9 mouse cellular contexts compared by ENCODE assay signal in genomic region chr12:108953838-108954237, GRCm38 (mm10). TPM values are rescaled to one million over a fixed set of nuclear protein-coding genes. Genes with fewer than 3 reads are reported as not detected.
DNase-seq lines count a peak whose midpoint lies in the region; ATAC-seq and TF ChIP-seq lines count a peak whose summit lies in the region.
"Had no signal": no experiment of that assay in that cellular context is flagged by ENCODE, and none has a peak within 500 bp of the region (broad histone marks: within the 10 kb centered on the region; RNA-seq: fewer than 3 reads in every experiment).

No protein-coding gene starts in this region.

- no peak for TF ChIP-seq POLR2A in thymus, adult 2 months (IDR thresholded peaks at IDR 0.05; ENCODE audit: control insufficient read depth, extremely low read depth, insufficient read depth, low read length, poor library complexity)

- DNase-seq in gastrocnemius, postnatal 25 days: peak; percentile 26
- no peak for DNase-seq in gastrocnemius, postnatal 36 days
- DNase-seq in ES-CJ7 (ENCODE audit: low read depth, low spot score): peak; percentile 28
- DNase-seq in embryo, embryonic 11.5 days (ENCODE audit: low read depth, low spot score): peak; percentile 17
- no peak for DNase-seq in thymus, adult 2 months
- no peak for DNase-seq in frontal cortex, postnatal 25 days (ENCODE audit: low spot score in 2 of 2)

- TF ChIP-seq CTCF in thymus, adult 2 months (IDR thresholded peaks at IDR 0.05; ENCODE audit: borderline replicate concordance, control insufficient read depth, extremely low read depth, insufficient read depth, low read length, poor library complexity): no peak

- 22% methylated on average over 6 of the region's 6 CpGs for WGBS in intestine, embryonic 15.5 days
- WGBS in midbrain, embryonic 13.5 days: 6% methylated on average over 6 of the region's 6 CpGs
- 89% methylated on average over 6 of the region's 6 CpGs for WGBS in thymus, adult 2 months

- H3K9me3 ChIP-seq in intestine, embryonic 15.5 days: no peaks in the 10 kb centered on the region
- no peaks in the 10 kb centered on the region for H3K9me3 ChIP-seq in midbrain, embryonic 13.5 days
- H3K9me3 ChIP-seq: heart, embryonic 15.5 days had no signal

- H3K36me3 ChIP-seq in intestine, embryonic 15.5 days: no peaks in the 10 kb centered on the region
- no peaks in the 10 kb centered on the region for H3K36me3 ChIP-seq in midbrain, embryonic 13.5 days
- no peaks in the 10 kb centered on the region for H3K36me3 ChIP-seq in thymus, adult 2 months (ENCODE audit: control insufficient read depth, insufficient read depth, low read length)
- H3K36me3 ChIP-seq: heart, embryonic 15.5 days had no signal

- H3K27me3 ChIP-seq in intestine, embryonic 15.5 days (replicated peaks): no peaks in the 10 kb centered on the region
- H3K27me3 ChIP-seq in midbrain, embryonic 13.5 days: 0 out of 2 replicates have a peak, but pooled peaks cover 5% of the 10 kb centered on the region
- no peaks in the 10 kb centered on the region for H3K27me3 ChIP-seq in thymus, adult 2 months (ENCODE audit: control insufficient read depth, insufficient read depth, low read length)

- H3K9ac ChIP-seq in intestine, embryonic 15.5 days: no peak overlapping the region
- H3K9ac ChIP-seq in midbrain, embryonic 13.5 days (replicated peaks): no peak overlapping the region; the same call in 1 of the 2 replicates
- H3K9ac ChIP-seq: heart, embryonic 15.5 days had no signal

- H3K4me1 ChIP-seq in intestine, embryonic 15.5 days (replicated peaks): peaks cover 14% of the 10 kb centered on the region
- peaks cover 54% of the 10 kb centered on the region for H3K4me1 ChIP-seq in midbrain, embryonic 13.5 days (replicated peaks)
- H3K4me1 ChIP-seq in thymus, adult 2 months (replicated peaks; ENCODE audit: control insufficient read depth, insufficient read depth, low read length): no peaks in the 10 kb centered on the region

- H3K4me3 ChIP-seq in intestine, embryonic 15.5 days (replicated peaks): no peak overlapping the region
- H3K4me3 ChIP-seq in midbrain, embryonic 13.5 days (replicated peaks): no peak overlapping the region
- H3K4me3 ChIP-seq in thymus, adult 2 months (ENCODE audit: control insufficient read depth, insufficient read depth, low read length): no peak overlapping the region
- H3K4me3 ChIP-seq: heart, embryonic 15.5 days had no signal

- no peak overlapping the region for H3K27ac ChIP-seq in intestine, embryonic 15.5 days
- peak overlapping the region; percentile 56 for H3K27ac ChIP-seq in midbrain, embryonic 13.5 days
- no peak overlapping the region for H3K27ac ChIP-seq in thymus, adult 2 months (ENCODE audit: control insufficient read depth, insufficient read depth, low read length)
- H3K27ac ChIP-seq: heart, embryonic 15.5 days had no signal

- no peak overlapping the region for H3K4me2 ChIP-seq in intestine, embryonic 15.5 days (replicated peaks)
- peak overlapping the region; percentile 22; the same call in 1 of the 2 replicates for H3K4me2 ChIP-seq in midbrain, embryonic 13.5 days (replicated peaks)
- H3K4me2 ChIP-seq: heart, embryonic 15.5 days had no signal

- peak; percentile 79 for ATAC-seq in intestine, embryonic 15.5 days
- ATAC-seq in midbrain, embryonic 13.5 days: peak; percentile 61; the same call in 1 of the 2 replicates

- intact Hi-C loops in gastrocnemius, postnatal 36 days (cut with DNase I): loop anchor here (2.0 kb wide), 1 partner anchor 441 kb away; no protein-coding TSS in a partner anchor

RNA-seq across cellular contexts. Expression of gene Wars, which starts 59.9 kb away (rescaled TPM):
- total RNA-seq in gastrocnemius, postnatal 25 days (2021): 10 to 100 TPM; 23.4 to 27.2 TPM
- 10 to 100 TPM; 23.8 to 26.2 TPM for total RNA-seq in gastrocnemius, postnatal 36 days (2021)
- polyA plus RNA-seq in intestine, embryonic 15.5 days (2015; fragmentation: Nextera tagmentation; extraction: Ambion mirVana): 81.9 and 85.5 TPM in 2 replicates
- polyA plus RNA-seq in midbrain, embryonic 13.5 days (2015; fragmentation: Nextera tagmentation; extraction: Ambion mirVana): 107 and 108 TPM in 2 replicates
- polyA plus RNA-seq in thymus, adult 2 months (2012; rRNA removed): 71.3 and 72.3 TPM in 2 replicates

Comparison
In these comparisons a context has a peak if more than half of its experiments do, and no peak if none do; other contexts are left out.
1. DNase-seq: peak in gastrocnemius, postnatal 25 days (single experiment), ES-CJ7 (single experiment) and embryo, embryonic 11.5 days (single experiment); none in gastrocnemius, postnatal 36 days (0 of 2), thymus, adult 2 months (single experiment) and frontal cortex, postnatal 25 days (0 of 2).